Mouse (Mus musculus) CH12.LX (cell line): ENCODE measurements around the gene Dchs1. TPM values are rescaled to one million over a fixed set of nuclear protein-coding genes. Genes with fewer than 3 reads are reported as not detected.

Source experiments
- DNase-seq: peaks from one replicate; pipeline ENCODE4 v3.0.0-alpha.2; 2013; ENCODE audit errors: extremely low read depth
- H3K27ac ChIP-seq: 2 replicates; pipeline ENCODE4 v1.5.1; 2012; ENCODE audit warnings: low read depth, mild to moderate bottlenecking, control low read depth, moderate library complexity; ENCODE audit not compliant: insufficient read depth
- H3K27me3 ChIP-seq: replicated peaks from 2 replicates; pipeline ENCODE3; 2012; ENCODE audit warnings: inconsistent platforms
- H3K36me3 ChIP-seq, 2 experiments: replicated peaks in 1 of 2; 2 replicates each; pipeline versions ENCODE3 to v1.6.1; 2012; ENCODE audit warnings: inconsistent platforms in 1 of 2, low read length in 1 of 2, mild to moderate bottlenecking in 1 of 2, mixed read lengths in 1 of 2, moderate library complexity in 1 of 2; ENCODE audit not compliant: control insufficient read depth in 1 of 2, insufficient read depth in 1 of 2
- H3K4me1 ChIP-seq, 2 experiments: 2 replicates each; pipeline ENCODE4 v1.6.1; 2012; ENCODE audit warnings: inconsistent platforms in 1 of 2, moderate library complexity in 1 of 2; ENCODE audit not compliant: insufficient read depth in 2 of 2, control insufficient read depth in 1 of 2
- H3K4me2 ChIP-seq: 2 replicates; pipeline ENCODE4 v1.6.1; 2012; ENCODE audit warnings: low read depth, mild to moderate bottlenecking, control low read depth; ENCODE audit not compliant: poor library complexity, insufficient read depth, severe bottlenecking
- H3K4me3 ChIP-seq, 3 experiments: fragments of 150-350 bp in 1 of 3; sonication (generic) in 1 of 3; replicated peaks in 1 of 3; 2 replicates each; pipeline versions ENCODE3 to v1.5.1; 2011 to 2012; ENCODE audit warnings: low read depth in 2 of 3, low read length in 2 of 3, mild to moderate bottlenecking in 2 of 3, moderate library complexity in 2 of 3, control low read depth in 1 of 3, improper control_type of control experiment in 1 of 3, inconsistent platforms in 1 of 3, mixed read lengths in 1 of 3; ENCODE audit not compliant: poor library complexity in 1 of 3
- H3K79me2 ChIP-seq: replicated peaks from 2 replicates; pipeline ENCODE4 v1.6.1; 2012; ENCODE audit warnings: mild to moderate bottlenecking, moderate library complexity; ENCODE audit not compliant: control insufficient read depth, poor library complexity, insufficient read depth, severe bottlenecking; ENCODE audit errors: extremely low read depth
- H3K9ac ChIP-seq: 2 replicates; pipeline ENCODE4 v1.6.1; 2012; ENCODE audit warnings: low read depth, mild to moderate bottlenecking, control low read depth, moderate library complexity; ENCODE audit not compliant: insufficient read depth
- H3K9me3 ChIP-seq: replicated peaks from 2 replicates; pipeline ENCODE3; 2012; ENCODE audit warnings: low read length, inconsistent platforms, mixed read lengths
- BHLHE40 ChIP-seq: IDR thresholded peaks from 2 replicates; pipeline ENCODE4 v1.6.1; 2011; ENCODE audit warnings: mild to moderate bottlenecking, low read depth, low read length, improper control_type of control experiment
- CHD2 ChIP-seq: IDR thresholded peaks from 2 replicates; pipeline ENCODE4 v1.6.1; 2011; ENCODE audit warnings: low read length, improper control_type of control experiment
- CTCF ChIP-seq, 2 experiments: IDR thresholded peaks in 1 of 2; conservative IDR thresholded peaks in 1 of 2; 2 replicates each; pipeline ENCODE4 v1.5.1; 2011 to 2012; ENCODE audit warnings: low read depth in 2 of 2, low read length in 2 of 2, improper control_type of control experiment in 1 of 2, inconsistent platforms in 1 of 2, mild to moderate bottlenecking in 1 of 2, moderate library complexity in 1 of 2
- E2F4 ChIP-seq: IDR thresholded peaks from 2 replicates; pipeline ENCODE4 v1.6.1; 2011; ENCODE audit warnings: low read depth, low read length, improper control_type of control experiment; ENCODE audit not compliant: insufficient replicate concordance
- ELF1 ChIP-seq: IDR thresholded peaks from 2 replicates; pipeline ENCODE4 v1.6.1; 2014; ENCODE audit warnings: low read depth, mild to moderate bottlenecking, inconsistent platforms, low read length, improper control_type of control experiment
- EP300 ChIP-seq: IDR thresholded peaks from 2 replicates; pipeline ENCODE4 v1.6.1; 2011; ENCODE audit warnings: low read length, improper control_type of control experiment
- ETS1 ChIP-seq: conservative IDR thresholded peaks from 2 replicates; pipeline ENCODE4 v1.6.1; 2012; ENCODE audit warnings: low read depth, mild to moderate bottlenecking, inconsistent platforms, low read length, improper control_type of control experiment, moderate library complexity
- HCFC1 ChIP-seq: IDR thresholded peaks from 2 replicates; pipeline ENCODE4 v1.6.1; 2012; ENCODE audit warnings: low read depth, mild to moderate bottlenecking, inconsistent platforms, low read length, improper control_type of control experiment
- IRF4 ChIP-seq: IDR thresholded peaks from 2 replicates; pipeline ENCODE4 v1.6.1; 2014; ENCODE audit warnings: low read depth, mild to moderate bottlenecking, inconsistent platforms, low read length, improper control_type of control experiment
- JUND ChIP-seq: conservative IDR thresholded peaks from 2 replicates; pipeline ENCODE4 v1.6.1; 2011; ENCODE audit warnings: low read depth, low read length, improper control_type of control experiment
- KAT2A ChIP-seq: IDR thresholded peaks from 2 replicates; pipeline ENCODE4 v1.6.1; 2012; ENCODE audit warnings: low read length, improper control_type of control experiment, inconsistent platforms; ENCODE audit not compliant: insufficient replicate concordance
- MAX ChIP-seq: IDR thresholded peaks from 2 replicates; pipeline ENCODE4 v1.6.1; 2011; ENCODE audit warnings: low read length, improper control_type of control experiment
- MEF2A ChIP-seq: IDR thresholded peaks from 2 replicates; pipeline ENCODE4 v1.6.1; 2014; ENCODE audit warnings: low read depth, mild to moderate bottlenecking, inconsistent platforms, low read length, improper control_type of control experiment, borderline replicate concordance
- MXI1 ChIP-seq: IDR thresholded peaks from 2 replicates; pipeline ENCODE4 v1.6.1; 2011; ENCODE audit warnings: mild to moderate bottlenecking, low read depth, low read length, improper control_type of control experiment
- PAX5 ChIP-seq: IDR thresholded peaks from 2 replicates; pipeline ENCODE4 v1.6.1; 2012; ENCODE audit warnings: low read length, inconsistent platforms, mixed read lengths
- POLR2A ChIP-seq: IDR thresholded peaks from 2 replicates; pipeline ENCODE4 v1.6.1; 2011; ENCODE audit warnings: low read depth, mild to moderate bottlenecking, improper control_type of control experiment, low read length
- POLR2AphosphoS2 ChIP-seq: IDR thresholded peaks from 2 replicates; pipeline ENCODE4 v1.6.1; 2011; ENCODE audit warnings: low read depth, low read length, improper control_type of control experiment
- RAD21 ChIP-seq: IDR thresholded peaks from 2 replicates; pipeline ENCODE4 v1.6.1; 2011; ENCODE audit warnings: low read depth, mild to moderate bottlenecking, low read length, improper control_type of control experiment, moderate library complexity
- SIN3A ChIP-seq: IDR thresholded peaks from 2 replicates; pipeline ENCODE4 v1.6.1; 2012; ENCODE audit warnings: low read length, improper control_type of control experiment, inconsistent platforms
- SMC3 ChIP-seq: IDR thresholded peaks from 2 replicates; pipeline ENCODE4 v1.6.1; 2011; ENCODE audit warnings: low read depth, low read length, improper control_type of control experiment
- TBP ChIP-seq: conservative IDR thresholded peaks from 2 replicates; pipeline ENCODE4 v1.6.1; 2011; ENCODE audit warnings: low read depth, low read length, improper control_type of control experiment
- TCF12 ChIP-seq: IDR thresholded peaks from 2 replicates; pipeline ENCODE4 v1.6.1; 2014; ENCODE audit warnings: low read depth, mild to moderate bottlenecking, inconsistent platforms, low read length, improper control_type of control experiment
- UBTF ChIP-seq: IDR thresholded peaks from 2 replicates; pipeline ENCODE4 v1.6.1; 2012; ENCODE audit warnings: low read depth, mild to moderate bottlenecking, inconsistent platforms, low read length, improper control_type of control experiment, moderate library complexity
- USF1 ChIP-seq: IDR thresholded peaks from 2 replicates; pipeline ENCODE4 v1.6.1; 2014; ENCODE audit warnings: low read depth, mild to moderate bottlenecking, inconsistent platforms, low read length, improper control_type of control experiment
- USF2 ChIP-seq: conservative IDR thresholded peaks from 2 replicates; pipeline ENCODE4 v1.6.1; 2011; ENCODE audit warnings: low read depth, low read length, improper control_type of control experiment
- ZKSCAN1 ChIP-seq: IDR thresholded peaks from 2 replicates; pipeline ENCODE4 v1.6.1; 2012; ENCODE audit warnings: low read depth, inconsistent platforms, low read length, improper control_type of control experiment, borderline replicate concordance
- ZMIZ1 ChIP-seq: IDR thresholded peaks from 2 replicates; pipeline ENCODE4 v1.6.1; 2012; ENCODE audit warnings: low read depth, mild to moderate bottlenecking, inconsistent platforms, low read length, improper control_type of control experiment
- ZNF384 ChIP-seq: IDR thresholded peaks from 2 replicates; pipeline ENCODE4 v1.6.1; 2012; ENCODE audit warnings: low read depth, low read length, improper control_type of control experiment, inconsistent platforms
- dilution Hi-C: fragments of 300-500 bp; cut with MboI; formaldehyde crosslinking; loops from 2 replicates; pipeline ENCODE4 v1.14.3; 2020; ENCODE audit warnings: low sequenced_read_pairs; ENCODE audit not compliant: extremely low pct_unique_long_range_greater_than_20kb, extremely low pct_ligation_motif_present
- in situ Hi-C: fragments of 300-500 bp; cut with MboI; formaldehyde crosslinking; loops from 3 replicates; pipeline ENCODE4 v1.14.3; 2019; ENCODE audit warnings: low sequenced_read_pairs, low pct_ligation_motif_present, low pct_unique_long_range_greater_than_20kb, mixed read lengths
- polyA plus RNA-seq: library from polyadenylated mRNA; unstranded; fragments of >175 nt; gene quantifications from 2 replicates; pipeline ENCODE4 v1.2.1, GENCODE M21; 2012; ENCODE audit warnings: low read depth; ENCODE audit not compliant: insufficient read length
- total RNA-seq, 2 experiments: library from RNA; depleted of rRNA; stranded (reverse); fragments of 300-350 nt in 1 of 2; fragments of >200 nt in 1 of 2; gene quantifications; 2 replicates each; pipeline ENCODE4 v1.2.3; 2012 to 2014

Dchs1 gene
- total and polyA plus RNA-seq, 3 experiments, result 0.03 to 0.04 TPM; not detected in 1

GRCm38 (mm10) chr7:105795759-105796366 is 8.4 kb upstream of the Dchs1 start:
- no peak overlapping the region for H3K27ac ChIP-seq
- in situ Hi-C loops (no loop called here), dilution Hi-C loops (no loop called here)
- DNase-seq, result no peak
- no peaks in the 10 kb centered on the region for H3K27me3 ChIP-seq
- H3K4me3 ChIP-seq, result no peak overlapping the region
- H3K9ac ChIP-seq, result no peak overlapping the region
- no peaks in the 10 kb centered on the region for H3K36me3 ChIP-seq
- H3K79me2 ChIP-seq, result no peaks in the 10 kb centered on the region
- H3K4me2 ChIP-seq, result peak overlapping the region; percentile 44; the same call in 1 of the 2 replicates
- TF ChIP-seq E2F4 (no peak), CTCF (conservative IDR thresholded peaks at IDR 0.05 in 1 of 2, IDR thresholded peaks at IDR 0.05 in 1 of 2; ENCODE audit: low read depth in 2 of 2, low read length in 2 of 2) (peak; percentile 28 to 56; a peak in 2 of 4 replicates), MEF2A (no peak), POLR2A (no peak), POLR2AphosphoS2 (no peak), JUND (no peak), MXI1 (no peak), USF2 (no peak), ZMIZ1 (no peak), TBP (no peak), SMC3 (peak; percentile 32), ETS1 (no peak), UBTF (no peak), ZNF384 (no peak), CHD2 (no peak), USF1 (no peak), TCF12 (no peak), PAX5 (no peak), SIN3A (no peak), RAD21 (peak; percentile 30), BHLHE40 (no peak), HCFC1 (no peak), ZKSCAN1 (no peak)
- H3K9me3 ChIP-seq, result no peaks in the 10 kb centered on the region
- no peaks in the 10 kb centered on the region for H3K4me1 ChIP-seq

- Histone ChIP-seq H3K4me1 (no peaks in the 10 kb centered on the region), H3K4me3 (no peak overlapping the region), H3K79me2 (no peaks in the 10 kb centered on the region), H3K36me3 (no peaks in the 10 kb centered on the region), H3K9me3 (no peaks in the 10 kb centered on the region), H3K27me3 (no peaks in the 10 kb centered on the region), H3K4me2 (no peak overlapping the region), H3K9ac (no peak overlapping the region), H3K27ac (no peak overlapping the region)
- TF ChIP-seq KAT2A, result no peak
- TF ChIP-seq EP300, result no peak
- TF ChIP-seq TBP, result no peak
- TF ChIP-seq BHLHE40, result no peak
- TF ChIP-seq ZMIZ1, result no peak
- no peak for TF ChIP-seq PAX5
- no peak for TF ChIP-seq TCF12
- no peak for TF ChIP-seq IRF4
- no peak for TF ChIP-seq MAX
- no peak for TF ChIP-seq ELF1
- TF ChIP-seq USF1, result no peak
- in situ Hi-C loops, result no loop called here
- DNase-seq, result no peak
- dilution Hi-C loops, result no loop called here
Observed at GRCm38 (mm10) chr7:105793701-105794100, 6.2 kb upstream of the Dchs1 start.
